Mouse (Mus musculus): ENCODE results near the gene Aspdh. TPM values are rescaled to one million over a fixed set of nuclear protein-coding genes. Genes with fewer than 3 reads are reported as not detected.
A peak's percentile ranks its signal among the peaks of the same experiment; 100 is the strongest.

Gene Aspdh
- 5.6 and 6.4 TPM in 2 replicates for polyA plus RNA-seq (2014; fragmentation: Nextera tagmentation; extraction: Ambion mirVana)

DNA sequence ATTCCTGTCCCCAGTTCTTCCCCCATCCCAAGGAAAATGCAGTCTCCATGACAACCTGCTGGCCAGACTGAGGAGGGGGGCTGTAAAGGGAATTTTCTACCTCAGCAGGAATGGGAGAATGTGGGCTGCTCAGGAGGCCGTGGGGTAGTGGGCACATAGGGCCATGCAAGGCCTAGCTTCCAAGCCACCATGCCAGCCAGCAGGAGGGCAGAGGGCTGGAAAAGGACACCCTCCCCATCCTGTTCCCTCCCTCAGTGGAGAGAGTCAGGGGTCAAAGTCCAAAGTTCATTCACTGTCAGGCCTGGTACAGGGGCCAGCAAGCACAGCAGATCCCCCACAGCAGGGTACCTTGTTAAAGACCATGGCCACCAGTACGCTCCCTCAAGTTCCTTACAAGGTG lies at the start of gene Aspdh:
Gene Aspdh, plus strand, starts transcription at position 281 of the 400 bp plus-strand sequence.
- H3K4me1 ChIP-seq (replicated peaks; ENCODE audit: control insufficient read depth, insufficient read depth, low read length): peaks cover 20% of the 10 kb centered on the region
- peaks cover 45% of the 10 kb centered on the region for H3K27me3 ChIP-seq (replicated peaks; ENCODE audit: control insufficient read depth, insufficient read depth, low read length)
- H3K9me3 ChIP-seq (ENCODE audit: control insufficient read depth, low read length): no peaks in the 10 kb centered on the region
- ATAC-seq (replicated peaks; ENCODE audit: low FRiP score) (no peak), DNase-seq (ENCODE audit: low spot score) (peak; percentile 32)
- 61% methylated on average over 2 of the region's 2 CpGs for WGBS
- H3K36me3 ChIP-seq (ENCODE audit: control insufficient read depth, insufficient read depth, low read length): no peaks in the 10 kb centered on the region; the same call in 1 of the 2 replicates
- H3K4me3 ChIP-seq (ENCODE audit: low read depth, low read length): 0 out of 2 replicates have a peak within 1 kb of the TSS, but pooled peaks have one; percentile 12
- no peak within 1 kb of the TSS for H3K27ac ChIP-seq (ENCODE audit: low read depth, low read length)
- peak within 1 kb of the TSS; percentile 37 for H3K4me2 ChIP-seq
- H3K9ac ChIP-seq (ENCODE audit: low read depth, low read length): no peak within 1 kb of the TSS

DNA sequence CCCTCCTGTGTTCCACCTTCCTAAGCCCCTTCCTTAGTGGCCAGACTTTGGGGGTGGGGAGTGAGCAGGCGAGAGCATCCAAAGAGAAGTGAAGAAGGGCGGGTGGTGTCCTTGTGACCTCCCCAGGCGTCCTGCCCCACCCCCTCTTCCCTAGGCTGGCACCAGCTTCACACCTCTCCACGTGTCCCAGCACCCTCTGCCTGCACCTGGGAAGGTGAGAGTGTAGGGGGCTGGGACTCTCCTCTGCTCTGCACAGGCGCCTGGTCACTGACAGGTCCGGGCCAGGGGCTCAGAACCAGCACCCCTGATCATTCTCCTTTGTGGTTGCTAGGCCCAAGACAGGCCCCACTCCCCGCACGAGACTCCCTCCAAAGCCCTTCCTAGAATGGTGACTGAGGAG lies 37.5 kb upstream of the Aspdh start:
- H3K9me3 ChIP-seq (ENCODE audit: control insufficient read depth, low read length): no peaks in the 10 kb centered on the region
- no peak overlapping the region for H3K4me2 ChIP-seq

DNA sequence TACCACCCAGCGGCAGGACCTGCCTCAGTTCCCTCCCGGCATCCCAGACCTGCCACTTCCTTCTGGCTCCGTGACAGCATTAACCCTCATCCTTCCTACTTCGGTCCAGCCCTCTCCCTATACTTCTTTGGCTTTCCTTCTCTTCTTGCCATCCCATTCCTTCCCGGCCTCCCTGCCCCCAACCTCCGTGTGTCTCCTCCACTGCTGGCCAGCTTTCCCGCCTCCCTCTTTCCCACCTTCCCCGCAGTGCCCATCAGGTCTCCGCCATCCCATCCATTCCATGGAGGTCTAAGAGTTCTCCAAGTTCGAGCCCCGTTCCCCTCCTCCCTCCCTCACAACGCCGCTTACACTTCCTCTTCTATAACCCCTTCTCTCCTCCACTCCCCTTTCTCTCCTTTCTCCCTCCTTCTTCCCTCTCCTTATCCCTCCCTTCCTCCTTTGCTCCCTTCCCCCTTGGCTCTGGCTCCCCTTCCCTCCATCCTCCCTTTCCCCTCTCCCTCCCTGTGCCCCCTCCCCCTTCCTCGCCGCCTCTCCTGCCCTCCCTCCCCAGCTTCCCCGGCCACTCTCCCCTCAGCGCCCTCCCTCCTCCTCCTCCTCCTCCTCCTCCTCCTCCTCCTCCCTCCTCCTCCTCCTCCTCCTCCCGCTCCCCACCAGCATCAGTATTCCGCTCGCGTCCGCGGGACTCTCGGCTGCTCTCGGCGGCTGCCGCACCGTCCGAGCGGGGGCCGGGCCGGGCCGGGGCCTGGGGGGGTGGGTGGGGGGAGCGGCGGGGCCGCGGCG lies 36.8 kb upstream of the Aspdh start:
- ATAC-seq (replicated peaks; ENCODE audit: low FRiP score) (no peak), DNase-seq (ENCODE audit: low spot score) (no peak)
- no peaks in the 10 kb centered on the region for H3K9me3 ChIP-seq (ENCODE audit: control insufficient read depth, low read length)
- peaks cover 71% of the 10 kb centered on the region for H3K27me3 ChIP-seq (replicated peaks; ENCODE audit: control insufficient read depth, insufficient read depth, low read length)
- no peak overlapping the region for H3K27ac ChIP-seq (ENCODE audit: low read depth, low read length)
- peak overlapping the region; percentile 53; the same call in 1 of the 2 replicates for H3K4me2 ChIP-seq
- H3K36me3 ChIP-seq (ENCODE audit: control insufficient read depth, insufficient read depth, low read length): no peaks in the 10 kb centered on the region
- WGBS: 5% methylated on average over 23 of the region's 38 CpGs
- no peaks in the 10 kb centered on the region for H3K4me1 ChIP-seq (replicated peaks; ENCODE audit: control insufficient read depth, insufficient read depth, low read length)
- H3K9ac ChIP-seq (ENCODE audit: low read depth, low read length): no peak overlapping the region
- peak overlapping the region; percentile 36 for H3K4me3 ChIP-seq (ENCODE audit: low read depth, low read length)

More for the DNA sequence above, 37.5 kb upstream of the Aspdh start:
- H3K9ac ChIP-seq (ENCODE audit: low read depth, low read length): no peak overlapping the region
- no peak overlapping the region for H3K27ac ChIP-seq (ENCODE audit: low read depth, low read length)
- DNase-seq (ENCODE audit: low spot score) (no peak), ATAC-seq (replicated peaks; ENCODE audit: low FRiP score) (no peak)
- H3K4me3 ChIP-seq (ENCODE audit: low read depth, low read length): no peak overlapping the region
- H3K27me3 ChIP-seq (replicated peaks; ENCODE audit: control insufficient read depth, insufficient read depth, low read length): peaks cover 69% of the 10 kb centered on the region
- H3K36me3 ChIP-seq (ENCODE audit: control insufficient read depth, insufficient read depth, low read length): no peaks in the 10 kb centered on the region
- 16% methylated on average over 8 of the region's 8 CpGs for WGBS
- H3K4me1 ChIP-seq (replicated peaks; ENCODE audit: control insufficient read depth, insufficient read depth, low read length): no peaks in the 10 kb centered on the region

DNA sequence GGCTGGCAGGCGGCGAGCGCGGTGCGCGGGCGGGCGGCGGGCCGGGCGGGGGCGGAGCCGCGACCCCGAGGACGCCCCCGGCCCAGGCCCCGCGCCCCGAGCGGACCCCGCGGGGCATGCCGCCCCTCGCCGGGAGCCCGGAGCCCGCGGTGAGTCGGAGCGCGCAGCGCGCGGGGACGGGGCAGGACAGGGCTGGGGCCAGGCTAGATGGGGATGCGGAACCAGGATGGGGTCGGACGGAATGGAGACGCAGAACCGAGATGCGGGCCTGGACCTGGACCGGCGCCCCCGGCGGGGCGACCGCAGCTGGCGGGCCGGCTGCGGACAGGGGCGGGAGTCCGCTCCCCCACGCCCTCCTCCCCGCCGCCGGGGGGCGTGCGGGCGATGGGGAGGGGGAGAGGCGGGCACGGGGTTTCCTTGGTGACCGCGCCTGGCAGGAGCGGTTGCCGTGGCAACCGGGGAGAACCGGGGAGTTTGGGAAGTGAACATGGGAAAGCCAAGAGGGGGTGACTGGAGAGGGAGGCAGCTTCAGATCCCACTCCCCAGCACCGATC lies 36.1 kb upstream of the Aspdh start, which contains the start of gene Lrrc4b:
Gene Lrrc4b, plus strand, starts transcription at position 51 of the 554 bp plus-strand sequence.
- H3K4me1 ChIP-seq (replicated peaks; ENCODE audit: control insufficient read depth, insufficient read depth, low read length): 0 out of 2 replicates have a peak, but pooled peaks cover 2% of the 10 kb centered on the region
- DNase-seq (ENCODE audit: low spot score): no peak
- ATAC-seq (replicated peaks; ENCODE audit: low FRiP score): no peak
- no peaks in the 10 kb centered on the region for H3K36me3 ChIP-seq (ENCODE audit: control insufficient read depth, insufficient read depth, low read length)
- H3K4me2 ChIP-seq: peak within 1 kb of the TSS; percentile 53
- WGBS: 1% methylated on average over 50 of the region's 69 CpGs
- H3K9ac ChIP-seq (ENCODE audit: low read depth, low read length): no peak within 1 kb of the TSS
- H3K27ac ChIP-seq (ENCODE audit: low read depth, low read length): no peak within 1 kb of the TSS
- H3K27me3 ChIP-seq (replicated peaks; ENCODE audit: control insufficient read depth, insufficient read depth, low read length): peaks cover 73% of the 10 kb centered on the region
- peak within 1 kb of the TSS; percentile 36 for H3K4me3 ChIP-seq (ENCODE audit: low read depth, low read length)
- no peaks in the 10 kb centered on the region for H3K9me3 ChIP-seq (ENCODE audit: control insufficient read depth, low read length)

DNA sequence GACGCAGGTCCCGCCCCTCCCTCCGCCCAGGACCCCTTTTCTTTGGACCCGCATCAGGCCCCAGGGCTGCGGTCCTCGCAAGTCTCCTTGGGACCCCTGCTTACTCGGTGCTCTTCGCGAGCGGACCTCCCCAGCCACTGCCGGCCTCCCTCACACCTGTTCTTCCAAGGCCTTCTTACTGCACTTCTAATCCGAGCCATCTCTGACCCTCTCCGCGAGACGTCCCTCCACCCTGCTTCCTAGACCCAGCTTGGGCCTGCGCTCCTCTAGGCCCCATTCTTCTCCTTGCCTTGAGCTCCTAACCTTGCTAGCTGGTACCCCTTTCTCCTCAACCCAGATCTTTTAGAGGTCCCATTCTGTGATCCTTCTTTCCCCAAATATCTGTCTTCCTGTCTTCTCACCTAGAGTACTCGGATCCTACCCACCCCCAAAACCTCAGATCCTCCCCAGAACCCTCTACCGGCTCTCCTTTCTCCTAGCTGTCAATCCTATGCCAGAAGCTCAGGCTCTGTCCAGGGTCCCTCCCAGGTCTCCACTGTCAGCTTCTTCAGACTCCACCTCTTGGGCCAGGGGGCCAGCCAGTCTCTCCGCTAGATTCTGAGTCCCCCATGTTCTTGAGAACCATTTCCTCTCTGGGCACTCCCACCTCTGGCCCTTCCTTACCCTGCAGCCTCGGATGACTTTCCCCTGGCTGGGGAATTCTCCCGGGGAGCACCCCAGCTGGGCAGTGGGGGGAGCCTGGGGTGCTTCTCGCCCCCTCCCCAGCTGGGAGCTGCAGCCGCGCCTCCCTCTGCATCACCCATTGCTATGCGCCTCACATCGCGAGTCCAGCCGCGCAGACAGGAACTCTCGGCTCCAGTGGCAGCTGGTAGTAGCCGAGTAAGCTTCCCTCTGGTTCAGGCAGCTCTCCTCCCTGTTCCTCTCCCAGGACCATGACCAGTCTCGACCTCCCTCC lies 35.4 kb upstream of the Aspdh start:
- Histone ChIP-seq H3K27me3 (replicated peaks; ENCODE audit: control insufficient read depth, insufficient read depth, low read length) (peaks cover 73% of the 10 kb centered on the region), H3K4me2 (peak overlapping the region; percentile 53), H3K36me3 (ENCODE audit: control insufficient read depth, insufficient read depth, low read length) (no peaks in the 10 kb centered on the region), H3K9me3 (ENCODE audit: control insufficient read depth, low read length) (no peaks in the 10 kb centered on the region), H3K9ac (ENCODE audit: low read depth, low read length) (no peak overlapping the region), H3K27ac (ENCODE audit: low read depth, low read length) (no peak overlapping the region), H3K4me1 (replicated peaks; ENCODE audit: control insufficient read depth, insufficient read depth, low read length) (0 out of 2 replicates have a peak, but pooled peaks cover 2% of the 10 kb centered on the region), H3K4me3 (ENCODE audit: low read depth, low read length) (peak overlapping the region; percentile 36)
- DNase-seq (ENCODE audit: low spot score): no peak
- 8% methylated on average over 31 of the region's 32 CpGs for WGBS
- no peak for ATAC-seq (replicated peaks; ENCODE audit: low FRiP score)

DNA sequence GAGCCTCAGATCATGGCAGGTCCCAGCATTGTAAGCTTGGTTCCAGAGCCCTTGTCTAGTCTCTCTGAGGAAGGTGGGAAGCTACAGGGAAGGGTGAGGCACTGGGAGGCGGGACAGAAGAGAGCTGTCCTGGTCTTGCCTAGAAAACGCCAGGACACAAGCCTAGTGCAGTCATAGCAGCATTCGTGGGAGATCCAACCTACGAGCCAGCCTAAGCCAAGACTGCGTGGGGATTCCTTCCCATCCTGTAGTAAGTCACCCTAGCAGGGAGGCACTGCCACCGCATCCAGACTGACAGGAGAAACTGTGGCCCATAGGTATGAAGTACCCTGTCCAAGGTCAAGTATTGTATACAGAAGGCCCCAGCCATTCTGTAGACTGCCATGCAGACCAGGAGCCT lies 32.6 kb upstream of the Aspdh start:
- no peak for ATAC-seq (replicated peaks; ENCODE audit: low FRiP score)
- 72% methylated on average over 6 of the region's 6 CpGs for WGBS

DNA sequence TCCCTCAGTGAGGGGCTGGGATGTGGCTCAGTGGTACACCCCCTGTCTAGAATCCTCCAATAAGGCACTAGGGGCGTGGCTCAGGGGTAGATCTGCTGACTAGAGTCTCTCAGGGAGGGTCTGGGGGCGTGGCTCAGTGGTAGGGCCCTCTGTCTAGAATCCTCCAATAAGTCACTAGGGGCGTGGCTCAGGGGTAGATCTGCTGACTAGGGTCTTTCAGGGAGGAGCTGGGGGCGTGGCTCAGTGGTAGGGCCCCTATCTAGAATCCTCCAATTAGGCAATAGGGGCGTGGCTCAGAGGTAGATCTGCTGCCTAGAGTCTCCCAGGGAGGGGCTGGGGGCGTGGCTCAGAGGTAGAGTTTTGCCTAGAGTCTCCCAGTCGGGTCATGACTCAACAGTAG lies 31.8 kb upstream of the Aspdh start:
- Histone ChIP-seq H3K4me1 (replicated peaks; ENCODE audit: control insufficient read depth, insufficient read depth, low read length) (0 out of 2 replicates have a peak, but pooled peaks cover 2% of the 10 kb centered on the region), H3K27ac (ENCODE audit: low read depth, low read length) (no peak overlapping the region), H3K9me3 (ENCODE audit: control insufficient read depth, low read length) (no peaks in the 10 kb centered on the region), H3K4me3 (ENCODE audit: low read depth, low read length) (no peak overlapping the region), H3K9ac (ENCODE audit: low read depth, low read length) (no peak overlapping the region), H3K36me3 (ENCODE audit: control insufficient read depth, insufficient read depth, low read length) (no peaks in the 10 kb centered on the region), H3K27me3 (replicated peaks; ENCODE audit: control insufficient read depth, insufficient read depth, low read length) (peaks cover 63% of the 10 kb centered on the region), H3K4me2 (no peak overlapping the region)
- WGBS: 5% methylated on average over 7 of the region's 7 CpGs
- ATAC-seq (replicated peaks; ENCODE audit: low FRiP score) (peak; percentile 85), DNase-seq (ENCODE audit: low spot score) (peak; percentile 72)

More for the DNA sequence above, 32.6 kb upstream of the Aspdh start:
- Histone ChIP-seq H3K4me2 (no peak overlapping the region), H3K4me1 (replicated peaks; ENCODE audit: control insufficient read depth, insufficient read depth, low read length) (0 out of 2 replicates have a peak, but pooled peaks cover 2% of the 10 kb centered on the region), H3K27ac (ENCODE audit: low read depth, low read length) (no peak overlapping the region), H3K9ac (ENCODE audit: low read depth, low read length) (no peak overlapping the region), H3K27me3 (replicated peaks; ENCODE audit: control insufficient read depth, insufficient read depth, low read length) (peaks cover 64% of the 10 kb centered on the region), H3K9me3 (ENCODE audit: control insufficient read depth, low read length) (no peaks in the 10 kb centered on the region), H3K4me3 (ENCODE audit: low read depth, low read length) (no peak overlapping the region), H3K36me3 (ENCODE audit: control insufficient read depth, insufficient read depth, low read length) (no peaks in the 10 kb centered on the region)
- no peak for DNase-seq (ENCODE audit: low spot score)

DNA sequence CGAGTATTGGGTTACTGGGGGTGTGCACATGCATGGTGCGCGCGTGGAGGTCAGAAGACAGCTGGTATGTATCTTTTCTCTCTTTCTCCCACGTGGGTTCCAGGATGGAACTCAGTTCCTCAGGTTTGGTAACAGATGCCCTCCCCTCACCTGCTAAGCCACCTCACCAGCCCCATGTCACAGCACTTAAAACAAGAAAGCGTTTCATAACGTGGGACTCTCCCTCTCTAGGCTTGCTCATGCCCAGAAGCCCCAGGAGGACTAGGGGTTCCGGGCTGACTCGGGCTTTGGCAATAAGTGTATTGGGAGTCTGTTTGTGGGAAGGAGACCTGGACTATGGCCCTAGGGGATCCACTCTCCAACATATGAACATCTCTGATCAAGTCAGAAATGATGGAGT lies 31.1 kb upstream of the Aspdh start:
- Histone ChIP-seq H3K4me3 (ENCODE audit: low read depth, low read length) (no peak overlapping the region), H3K36me3 (ENCODE audit: control insufficient read depth, insufficient read depth, low read length) (no peaks in the 10 kb centered on the region), H3K9ac (ENCODE audit: low read depth, low read length) (no peak overlapping the region), H3K4me2 (no peak overlapping the region), H3K9me3 (ENCODE audit: control insufficient read depth, low read length) (no peaks in the 10 kb centered on the region), H3K27me3 (replicated peaks; ENCODE audit: control insufficient read depth, insufficient read depth, low read length) (peaks cover 56% of the 10 kb centered on the region), H3K27ac (ENCODE audit: low read depth, low read length) (no peak overlapping the region), H3K4me1 (replicated peaks; ENCODE audit: control insufficient read depth, insufficient read depth, low read length) (0 out of 2 replicates have a peak, but pooled peaks cover 2% of the 10 kb centered on the region)
- ATAC-seq (replicated peaks; ENCODE audit: low FRiP score) (no peak), DNase-seq (ENCODE audit: low spot score) (no peak)
- 71% methylated on average over 9 of the region's 9 CpGs for WGBS

Data from liver, embryonic 11.5 days (tissue).